ENCODE assay signal across 7 mouse cellular contexts in genomic region chr4:134853259-134853636, GRCm38 (mm10). TPM values are rescaled to one million over a fixed set of nuclear protein-coding genes. Genes with fewer than 3 reads are reported as not detected.
DNase-seq lines count a peak whose midpoint lies in the region; ATAC-seq and TF ChIP-seq lines count a peak whose summit lies in the region.

Maco1 (minus strand) TSS chr4:134853345.

- H3K9ac ChIP-seq in limb, embryonic 12.5 days (replicated peaks), result peak within 1 kb of the TSS; percentile 99
- peak within 1 kb of the TSS; percentile 99 for H3K9ac ChIP-seq in midbrain, embryonic 15.5 days

- DNase-seq in adrenal gland, postnatal 14 days, result peak; percentile 99
- peak; percentile 99 for DNase-seq in embryonic facial prominence, embryonic 10.5 days (ENCODE audit: low spot score)
- DNase-seq in kidney, adult 2 months, result peak; percentile 100
- DNase-seq in spleen, adult 2 months (ENCODE audit: low read depth in 1 of 2, low spot score in 2 of 2), result peak; percentile 97 to 99

- no peak for TF ChIP-seq POLR2A in kidney, adult 2 months (IDR thresholded peaks at IDR 0.05; ENCODE audit: low read depth, low read length)
- TF ChIP-seq POLR2A in spleen, adult 2 months (IDR thresholded peaks at IDR 0.05; ENCODE audit: low read depth, low read length), result no peak

- no peaks in the 10 kb centered on the region; the same call in 1 of the 2 replicates for H3K36me3 ChIP-seq in embryonic facial prominence, embryonic 10.5 days (replicated peaks)
- H3K36me3 ChIP-seq in kidney, adult 2 months (ENCODE audit: control insufficient read depth, insufficient read depth, low read length), result no peaks in the 10 kb centered on the region
- H3K36me3 ChIP-seq in limb, embryonic 12.5 days, result no peaks in the 10 kb centered on the region
- no peaks in the 10 kb centered on the region for H3K36me3 ChIP-seq in midbrain, embryonic 15.5 days (replicated peaks)
- H3K36me3 ChIP-seq in spleen, adult 2 months (ENCODE audit: control insufficient read depth, insufficient read depth, low read length), result no peaks in the 10 kb centered on the region

- peaks cover 29% of the 10 kb centered on the region for H3K27me3 ChIP-seq in embryonic facial prominence, embryonic 10.5 days (replicated peaks; ENCODE audit: low read depth, poor library complexity, severe bottlenecking)
- H3K27me3 ChIP-seq in kidney, adult 2 months (replicated peaks; ENCODE audit: control insufficient read depth, insufficient read depth, low read length), result no peaks in the 10 kb centered on the region
- peaks cover 13% of the 10 kb centered on the region for H3K27me3 ChIP-seq in limb, embryonic 12.5 days
- H3K27me3 ChIP-seq in midbrain, embryonic 15.5 days (replicated peaks), result peaks cover 4% of the 10 kb centered on the region; the same call in 1 of the 2 replicates
- no peaks in the 10 kb centered on the region for H3K27me3 ChIP-seq in spleen, adult 2 months (ENCODE audit: control insufficient read depth, insufficient read depth, low read length)

- under 1% methylated on average over 38 of the region's 38 CpGs for WGBS in embryonic facial prominence, embryonic 10.5 days
- under 1% methylated on average over 38 of the region's 38 CpGs for WGBS in kidney, adult 2 months
- under 1% methylated on average over 38 of the region's 38 CpGs for WGBS in limb, embryonic 12.5 days
- 0% methylated on average over 38 of the region's 38 CpGs for WGBS in midbrain, embryonic 15.5 days
- under 1% methylated on average over 38 of the region's 38 CpGs for WGBS in spleen, adult 2 months

- no peaks in the 10 kb centered on the region for H3K9me3 ChIP-seq in embryonic facial prominence, embryonic 10.5 days
- H3K9me3 ChIP-seq in limb, embryonic 12.5 days, result no peaks in the 10 kb centered on the region
- H3K9me3 ChIP-seq in midbrain, embryonic 15.5 days, result no peaks in the 10 kb centered on the region

- peak; percentile 78 for ATAC-seq in granulocyte monocyte progenitor cell, adult 5-6 weeks (replicated peaks; ENCODE audit: poor library complexity, severe bottlenecking)
- ATAC-seq in limb, embryonic 12.5 days (ENCODE audit: insufficient number of reproducible peaks, insufficient read depth, low FRiP score, low TSS enrichment, low read depth), result peak; percentile 95
- peak; percentile 98 for ATAC-seq in midbrain, embryonic 15.5 days (replicated peaks)

- no peak for TF ChIP-seq CTCF in kidney, adult 2 months (conservative IDR thresholded peaks at IDR 0.05; ENCODE audit: insufficient read depth, insufficient read length, low read depth, low read length)
- TF ChIP-seq CTCF in spleen, adult 2 months (IDR thresholded peaks at IDR 0.05; ENCODE audit: extremely low read depth, insufficient read depth, insufficient read length, insufficient replicate concordance), result no peak

- peak within 1 kb of the TSS; percentile 76 for H3K4me2 ChIP-seq in limb, embryonic 12.5 days
- peak within 1 kb of the TSS; percentile 61 for H3K4me2 ChIP-seq in midbrain, embryonic 15.5 days

- peaks cover 45% of the 10 kb centered on the region for H3K4me1 ChIP-seq in embryonic facial prominence, embryonic 10.5 days
- peaks cover 4% of the 10 kb centered on the region; the same call in 1 of the 2 replicates for H3K4me1 ChIP-seq in kidney, adult 2 months (ENCODE audit: control insufficient read depth, insufficient read depth, low read length)
- peaks cover 27% of the 10 kb centered on the region for H3K4me1 ChIP-seq in limb, embryonic 12.5 days (replicated peaks)
- peaks cover 31% of the 10 kb centered on the region for H3K4me1 ChIP-seq in midbrain, embryonic 15.5 days
- peaks cover 8% of the 10 kb centered on the region; the same call in 1 of the 2 replicates for H3K4me1 ChIP-seq in spleen, adult 2 months (ENCODE audit: control insufficient read depth, insufficient read depth, insufficient read length)

- H3K4me3 ChIP-seq in embryonic facial prominence, embryonic 10.5 days, result peak within 1 kb of the TSS; percentile 99
- H3K4me3 ChIP-seq in kidney, adult 2 months (ENCODE audit: insufficient read depth, low read depth, low read length), result peak within 1 kb of the TSS; percentile 91
- H3K4me3 ChIP-seq in limb, embryonic 12.5 days (replicated peaks), result peak within 1 kb of the TSS; percentile 100
- H3K4me3 ChIP-seq in midbrain, embryonic 15.5 days, result peak within 1 kb of the TSS; percentile 99
- peak within 1 kb of the TSS; percentile 92 for H3K4me3 ChIP-seq in spleen, adult 2 months (ENCODE audit: extremely low read depth, insufficient read depth, insufficient read length)

- peak within 1 kb of the TSS; percentile 98 for H3K27ac ChIP-seq in embryonic facial prominence, embryonic 10.5 days (replicated peaks)
- peak within 1 kb of the TSS; percentile 83 for H3K27ac ChIP-seq in kidney, adult 2 months (ENCODE audit: insufficient read depth, low read depth, low read length)
- H3K27ac ChIP-seq in limb, embryonic 12.5 days, result peak within 1 kb of the TSS; percentile 92
- H3K27ac ChIP-seq in midbrain, embryonic 15.5 days, result peak within 1 kb of the TSS; percentile 100
- H3K27ac ChIP-seq in spleen, adult 2 months (ENCODE audit: insufficient read depth, low read length), result peak within 1 kb of the TSS; percentile 90

RNA-seq across cellular contexts. Expression of gene Maco1, which starts in this region (rescaled TPM):
- total RNA-seq in adrenal gland, postnatal 14 days (2021), result 35.3 and 35.6 TPM in 2 replicates
- polyA plus RNA-seq in embryonic facial prominence, embryonic 10.5 days (2016; fragmentation: Nextera tagmentation; extraction: Ambion mirVana), result 38.9 and 42.5 TPM in 2 replicates
- 14.7 and 26.1 TPM in 2 replicates for total RNA-seq in granulocyte monocyte progenitor cell, adult 5-6 weeks (2014; fragmentation: Nextera tagmentation)
- total RNA-seq in granulocyte monocyte progenitor cell, adult 5-6 weeks (2017), result 33.2 and 34.1 TPM in 2 replicates
- polyA plus RNA-seq in kidney, adult 2 months (2012; rRNA removed), result 8.5 and 10.8 TPM in 2 replicates
- 59.0 and 60.7 TPM in 2 replicates for polyA plus RNA-seq in limb, embryonic 12.5 days (2016; fragmentation: Nextera tagmentation; extraction: Ambion mirVana)
- 97.2 and 106 TPM in 2 replicates for polyA plus RNA-seq in midbrain, embryonic 15.5 days (2015; fragmentation: Nextera tagmentation; extraction: Ambion mirVana)
- polyA plus RNA-seq in spleen, adult 2 months (2012; rRNA removed), result 6.5 and 8.5 TPM in 2 replicates

Comparison
In these comparisons a context has a peak if more than half of its experiments do, and no peak if none do; other contexts are left out.
1. Peak in every context shown above with its lines: DNase-seq, ATAC-seq, H3K4me3 ChIP-seq and H3K27ac ChIP-seq.